Mouse (Mus musculus) heart, adult 2 months (tissue): ENCODE data around the gene Sept9.

Experiments used
- CTCF ChIP-seq: fragments of 200-600 bp; IDR thresholded peaks from 2 replicates; pipeline ENCODE4 v1.8.1; 2022; ENCODE audit warnings: antibody characterized with exemption, mild to moderate bottlenecking, moderate library complexity
- EP300 ChIP-seq: fragments of 200-500 bp; IDR thresholded peaks from 2 replicates; pipeline ENCODE4 v1.6.1; 2011; ENCODE audit warnings: low read depth, low read length, control low read depth; ENCODE audit not compliant: insufficient read depth
- POLR2A ChIP-seq: fragments of 200-500 bp; IDR thresholded peaks from 2 replicates; pipeline ENCODE4 v1.6.1; 2011; ENCODE audit warnings: mild to moderate bottlenecking, low read depth, low read length, control low read depth; ENCODE audit not compliant: insufficient read depth

GRCm38 (mm10) chr11:117216713-117217112 is 17.3 kb downstream of the Sept9 start:
- no peak for TF ChIP-seq CTCF
- TF ChIP-seq EP300, result no peak
- no peak for TF ChIP-seq POLR2A
